Mouse (Mus musculus) gastrocnemius, adult 2 months (tissue): ENCODE measurements around the gene Oip5. TPM values are rescaled to one million over a fixed set of nuclear protein-coding genes. Genes with fewer than 3 reads are reported as not detected.
"Not testable (repeated sequence)": the region's sequence is repeated elsewhere in the genome, so short reads cannot be mapped to it uniquely, and the experiment has no call there.

Source experiments
- DNase-seq: peaks from one replicate; pipeline ENCODE4 v3.0.0; 2022
- H3K27ac ChIP-seq: fragments of 200-600 bp; 2 replicates; pipeline ENCODE4 v1.8.1; 2022; ENCODE audit warnings: mild to moderate bottlenecking
- H3K4me3 ChIP-seq: fragments of 200-600 bp; 2 replicates; pipeline ENCODE4 v1.8.1; 2022; ENCODE audit warnings: mild to moderate bottlenecking, moderate library complexity
- CTCF ChIP-seq: fragments of 200-600 bp; IDR thresholded peaks from 2 replicates; pipeline ENCODE4 v1.8.1; 2022; ENCODE audit warnings: antibody characterized with exemption, mild to moderate bottlenecking, moderate library complexity
- intact Hi-C: fragments of 180-260 bp; cut with DNase I; formaldehyde crosslinking; loops from one replicate; pipeline ENCODE4 v1.15.1; 2025
- long read RNA-seq, 2 experiments: library from polyadenylated mRNA; stranded (forward); transcript quantifications; one replicate each; pipeline ENCODE4 v2.0.0; 2021
- total RNA-seq, 2 experiments: library from RNA; stranded (reverse); gene quantifications; 2 replicates each; pipeline ENCODE4 v1.2.3; 2021

Oip5 gene
- not detected for total RNA-seq
- long read RNA-seq, experiment 1, result 0 reads
- long read RNA-seq, experiment 2, result 0 reads

DNA sequence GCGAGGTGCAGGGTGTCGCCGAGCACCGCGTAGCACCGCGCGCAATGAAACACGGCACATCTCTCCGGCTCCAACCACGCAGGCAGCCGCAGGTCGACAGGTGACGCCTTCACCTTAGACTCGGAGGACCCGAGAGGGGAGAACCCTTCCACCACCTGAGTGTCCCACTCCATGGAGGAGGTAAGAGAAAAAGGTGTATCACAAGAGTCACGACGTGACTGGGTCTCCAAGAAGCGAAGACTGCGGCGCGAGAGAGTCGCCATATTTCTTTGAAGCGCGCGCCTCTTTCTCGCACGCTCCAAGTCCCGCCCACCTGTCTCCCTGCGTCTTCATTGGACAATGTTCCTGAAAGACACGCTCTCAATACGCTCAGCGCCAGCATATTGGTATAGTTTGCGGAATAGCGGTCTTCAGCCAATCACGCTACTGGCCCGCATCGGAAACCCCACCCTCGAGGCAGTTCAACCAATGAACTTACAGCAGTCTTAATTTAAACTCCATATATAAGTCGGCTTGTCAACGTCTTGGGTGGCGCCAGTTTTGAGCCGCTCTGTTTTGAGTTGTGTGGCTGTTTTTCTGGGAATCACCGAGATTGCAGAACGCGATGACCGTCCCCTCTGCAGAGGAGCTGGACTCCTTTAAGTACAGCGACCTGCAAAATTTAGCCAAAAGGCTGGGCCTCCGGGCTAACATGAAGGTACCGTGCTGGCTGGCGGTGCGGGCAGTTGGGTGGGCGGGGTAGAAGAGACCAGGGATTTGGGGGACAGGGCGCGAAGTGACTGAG is at the start of gene Oip5, which contains the start of gene Nusap1:
Oip5 (minus strand) TSS at position 271 of the 784 bp plus-strand sequence.
Nusap1 (plus strand) TSS at position 100 of the 784 bp plus-strand sequence.
- intact Hi-C loops, result no loop called here
- no peak for TF ChIP-seq CTCF
- Histone ChIP-seq H3K4me3 (peak within 1 kb of the TSS; percentile 79), H3K27ac (peak within 1 kb of the TSS; percentile 56; the same call in 1 of the 2 replicates)
- peak; percentile 93 for DNase-seq

DNA sequence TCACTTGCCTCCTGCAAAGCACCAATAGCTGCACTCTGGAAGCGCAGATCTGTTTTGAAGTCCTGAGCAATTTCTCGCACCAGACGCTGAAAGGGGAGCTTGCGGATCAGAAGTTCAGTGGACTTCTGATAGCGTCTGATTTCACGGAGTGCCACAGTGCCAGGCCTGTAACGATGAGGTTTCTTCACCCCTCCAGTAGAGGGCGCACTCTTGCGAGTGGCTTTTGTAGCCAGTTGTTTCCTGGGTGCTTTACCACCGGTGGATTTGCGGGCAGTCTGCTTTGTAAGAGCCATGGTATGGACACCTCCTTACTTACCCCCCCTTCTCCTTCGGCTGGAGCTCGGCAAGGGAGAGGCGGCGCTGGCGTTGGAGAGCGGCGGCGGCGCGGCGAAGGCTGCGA is 47.5 kb upstream of the Oip5 start:
- H3K27ac ChIP-seq, DNase-seq, H3K4me3 ChIP-seq, intact Hi-C loops: not testable (repeated sequence)
- TF ChIP-seq CTCF, result peak; percentile 19; the same call in 1 of the 2 replicates

DNA sequence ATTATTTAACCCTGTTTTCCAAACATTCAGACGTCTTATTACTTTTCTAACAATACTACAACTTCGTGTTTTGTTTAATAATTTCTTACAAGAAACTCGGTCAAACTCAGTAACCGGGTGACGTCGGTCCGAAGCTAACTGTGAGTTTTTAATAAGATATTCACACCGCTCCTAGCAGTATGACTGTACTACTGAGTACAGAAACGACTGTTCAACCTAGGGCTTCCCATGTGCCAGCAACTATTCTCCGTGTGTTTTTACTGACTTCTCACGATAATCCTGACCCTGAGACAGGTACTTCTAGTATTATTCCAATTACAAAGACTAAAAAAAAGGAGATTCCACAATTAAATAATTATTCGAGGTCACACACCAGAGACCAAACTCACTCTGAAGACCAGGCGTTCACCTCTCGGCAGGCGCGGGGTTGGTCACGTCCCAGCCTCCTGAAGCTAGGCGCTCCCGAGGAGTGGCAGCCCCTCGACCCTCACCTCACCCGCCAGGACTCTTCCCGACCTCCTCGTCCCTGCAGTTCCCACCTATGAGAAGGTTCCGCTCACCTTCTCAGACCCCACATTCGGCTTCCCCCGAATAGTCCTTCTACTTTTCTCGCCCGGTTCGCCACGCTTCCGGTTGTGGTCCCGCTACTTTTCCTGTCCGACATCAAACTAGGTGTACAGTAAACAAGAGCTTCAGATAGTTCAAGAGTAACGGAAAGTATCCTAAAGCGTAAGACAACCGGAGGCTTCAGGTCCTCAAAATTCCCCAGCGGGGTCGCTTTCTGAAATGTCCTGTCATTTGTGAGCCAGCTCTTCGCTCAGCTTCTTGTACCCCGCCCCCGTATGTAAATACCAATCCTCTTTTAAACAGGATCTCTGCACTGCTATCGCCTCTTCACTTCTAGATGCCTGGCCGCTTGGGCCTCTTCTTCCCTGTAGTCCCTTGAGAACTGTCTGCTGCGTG is 44.2 kb upstream of the Oip5 start, which contains the start of gene Ndufaf1:
Ndufaf1 (minus strand) TSS at position 608 of the 963 bp plus-strand sequence.
- Histone ChIP-seq H3K27ac (peak within 1 kb of the TSS; percentile 89), H3K4me3 (peak within 1 kb of the TSS; percentile 99)
- TF ChIP-seq CTCF, result no peak
- DNase-seq, result peak; percentile 85
- intact Hi-C loops, result no loop called here

GRCm38 (mm10) chr2:119644254-119644653 is 26.0 kb upstream of the Oip5 start:
- no peak for TF ChIP-seq CTCF
- no peak for DNase-seq
- Histone ChIP-seq H3K4me3 (no peak overlapping the region), H3K27ac (no peak overlapping the region)
- intact Hi-C loops, result no loop called here

DNA sequence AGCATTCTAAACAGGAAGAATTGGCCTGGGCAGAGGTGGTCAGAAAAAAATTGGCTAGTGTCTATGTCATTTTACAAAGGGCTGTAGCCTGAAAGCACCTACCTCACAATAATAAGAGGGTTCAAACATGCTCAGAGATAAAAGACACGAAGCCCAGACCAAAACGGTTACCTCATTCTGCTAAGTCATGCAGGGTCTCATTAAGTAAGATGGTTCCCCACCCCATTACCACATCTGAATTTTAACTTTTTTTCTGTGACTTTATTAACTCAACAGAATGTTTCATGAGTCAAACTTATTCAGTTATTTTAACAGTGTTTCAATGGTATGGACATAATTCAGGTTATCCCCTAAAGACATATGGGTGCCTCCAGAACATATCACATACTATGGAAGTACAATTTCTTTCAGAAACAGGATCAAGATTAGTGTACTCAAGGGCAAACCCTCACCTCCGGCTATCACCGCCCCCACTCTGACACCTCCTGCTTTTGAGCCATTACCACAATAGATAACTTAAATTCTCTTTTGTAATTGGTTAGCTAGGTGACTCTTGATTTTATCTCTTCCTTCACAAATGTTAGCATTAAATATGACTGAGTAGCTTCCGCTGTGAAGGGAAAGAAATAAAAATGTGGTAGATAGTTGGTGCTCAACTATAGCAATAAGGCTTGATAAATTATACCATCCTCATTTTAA is 23.1 kb upstream of the Oip5 start:
- no peak overlapping the region for H3K4me3 ChIP-seq
- intact Hi-C loops, result no loop called here
- no peak overlapping the region for H3K27ac ChIP-seq
- DNase-seq, result no peak
- no peak for TF ChIP-seq CTCF

GRCm38 (mm10) chr2:119636781-119637180 is 18.5 kb upstream of the Oip5 start:
- no peak overlapping the region for H3K27ac ChIP-seq
- no peak for DNase-seq
- intact Hi-C loops, result no loop called here
- no peak overlapping the region for H3K4me3 ChIP-seq
- TF ChIP-seq CTCF, result no peak

- TF ChIP-seq CTCF, result no peak
- H3K27ac ChIP-seq, result no peak overlapping the region
- H3K4me3 ChIP-seq, result no peak overlapping the region
- intact Hi-C loops, result no loop called here
- DNase-seq, result no peak
Measured at GRCm38 (mm10) chr2:119621302-119621701, 3.0 kb upstream of the Oip5 start.

- Histone ChIP-seq H3K27ac (peak overlapping the region; percentile 56; the same call in 1 of the 2 replicates), H3K4me3 (peak overlapping the region; percentile 79)
- DNase-seq, intact Hi-C loops: not testable (repeated sequence)
Measured at GRCm38 (mm10) chr2:119619002-119619401, 733 bp upstream of the Oip5 start.

GRCm38 (mm10) chr2:119617841-119618198 is 449 bp downstream of the Oip5 start:
- intact Hi-C loops, result no loop called here
- peak overlapping the region; percentile 41; the same call in 1 of the 2 replicates for H3K27ac ChIP-seq
- H3K4me3 ChIP-seq, result peak overlapping the region; percentile 79
- TF ChIP-seq CTCF, result no peak
- DNase-seq, result no peak

GRCm38 (mm10) chr2:119607023-119607422 is 11.2 kb downstream of the Oip5 start:
- no peak for TF ChIP-seq CTCF
- H3K4me3 ChIP-seq, result no peak overlapping the region
- no peak overlapping the region for H3K27ac ChIP-seq
- DNase-seq, result no peak
- intact Hi-C loops, result no loop called here

DNA sequence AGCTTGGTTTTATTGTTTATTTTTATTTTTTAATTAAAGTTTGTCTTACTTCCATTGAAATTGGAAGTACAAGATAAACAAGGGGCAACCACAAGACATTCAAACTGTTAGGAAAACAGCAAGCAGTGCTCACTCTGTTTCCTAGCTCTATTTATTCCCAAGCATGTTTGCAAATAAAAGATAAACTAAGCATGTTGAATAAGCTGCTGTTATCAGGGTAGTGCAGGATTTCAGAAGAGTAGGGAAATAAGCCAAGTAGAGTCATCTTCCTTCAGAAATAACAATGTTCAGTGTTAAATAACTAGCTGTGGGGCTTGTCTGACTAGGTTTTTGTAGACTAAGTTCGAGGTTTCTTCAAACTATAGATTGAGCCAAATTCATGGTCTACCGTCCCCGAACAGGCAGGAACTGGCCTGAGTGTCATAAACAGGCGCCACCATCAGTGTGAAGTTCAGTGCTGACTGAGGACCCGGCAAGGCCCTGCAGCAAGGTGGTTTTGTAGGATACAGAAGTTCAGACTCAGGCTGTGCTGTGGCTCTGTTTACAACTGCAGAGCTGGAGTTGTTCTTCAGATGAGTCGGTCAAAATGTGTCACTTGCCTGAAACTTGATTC is 12.8 kb downstream of the Oip5 start:
- intact Hi-C loops, result no loop called here
- TF ChIP-seq CTCF, result no peak
- Histone ChIP-seq H3K27ac (no peak overlapping the region), H3K4me3 (no peak overlapping the region)
- DNase-seq, result no peak

DNA sequence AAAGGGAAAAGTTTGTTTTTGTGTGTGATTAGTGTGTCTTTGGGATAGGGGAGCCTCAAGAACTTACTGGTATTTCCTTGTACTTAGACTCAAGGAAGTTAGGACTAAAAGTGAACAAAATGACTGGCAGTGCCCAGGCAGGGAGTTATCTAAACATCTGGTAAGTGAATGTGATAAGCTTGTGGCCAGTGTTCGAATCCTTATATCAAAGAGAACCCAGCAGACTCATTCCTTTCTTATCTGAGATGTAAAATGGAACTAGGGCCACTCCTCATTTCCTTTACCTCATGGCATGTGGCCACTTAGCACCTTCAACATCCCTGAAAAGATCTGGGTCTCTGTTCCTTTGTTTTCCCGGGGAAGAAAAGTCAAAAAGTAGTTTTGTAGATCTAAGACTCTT is 14.4 kb downstream of the Oip5 start:
- H3K4me3 ChIP-seq, result no peak overlapping the region
- intact Hi-C loops, result no loop called here

More for the DNA sequence above, 14.4 kb downstream of the Oip5 start:
- DNase-seq, result no peak
- no peak overlapping the region for H3K27ac ChIP-seq
- TF ChIP-seq CTCF, result no peak
